Mouse (Mus musculus) ovary, postnatal 14 days (tissue): ENCODE measurements around the gene Eif4g1.
A peak's percentile ranks its signal among the peaks of the same experiment; 100 is the strongest.

Experiments
- DNase-seq: peaks from one replicate; pipeline ENCODE4 v3.0.0; 2022; ENCODE audit warnings: low spot score

Gene Eif4g1

DNA sequence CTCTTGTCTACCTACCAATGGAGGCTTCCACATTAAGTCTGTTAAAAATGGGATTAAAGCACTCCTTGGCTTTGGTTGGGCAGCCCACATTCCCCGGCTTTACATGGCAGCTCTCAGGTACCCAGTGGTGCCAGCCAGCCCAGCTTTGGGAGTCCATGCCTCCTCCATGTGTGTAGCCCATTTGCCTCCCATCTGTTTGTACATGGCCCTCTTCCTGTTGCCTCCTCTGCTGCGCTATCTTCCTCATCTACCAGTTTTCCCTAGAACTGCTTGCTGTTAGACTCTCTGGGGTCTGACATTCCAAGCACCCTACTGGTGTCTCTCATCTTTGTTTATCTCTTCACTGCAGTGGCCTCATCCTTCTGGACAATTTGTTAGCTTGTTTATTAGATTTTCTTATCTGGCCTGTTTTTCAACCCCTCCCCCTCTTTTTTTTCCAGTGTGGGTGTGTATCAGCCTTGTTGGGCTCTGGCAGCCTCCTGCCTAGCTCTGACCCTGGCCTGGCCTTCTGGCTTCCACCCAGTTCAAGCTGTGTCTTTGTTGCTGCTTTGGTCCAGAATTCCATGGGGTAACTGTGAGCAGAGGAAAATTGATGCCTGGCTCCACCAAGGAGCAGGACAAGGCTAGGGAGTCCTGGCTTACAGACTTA, 38.4 kb downstream of the Eif4g1 start:
- DNase-seq, result no peak

- no peak for DNase-seq
Measured at GRCm38 (mm10) chr16:20708220-20708938, 40.3 kb downstream of the Eif4g1 start.

DNA sequence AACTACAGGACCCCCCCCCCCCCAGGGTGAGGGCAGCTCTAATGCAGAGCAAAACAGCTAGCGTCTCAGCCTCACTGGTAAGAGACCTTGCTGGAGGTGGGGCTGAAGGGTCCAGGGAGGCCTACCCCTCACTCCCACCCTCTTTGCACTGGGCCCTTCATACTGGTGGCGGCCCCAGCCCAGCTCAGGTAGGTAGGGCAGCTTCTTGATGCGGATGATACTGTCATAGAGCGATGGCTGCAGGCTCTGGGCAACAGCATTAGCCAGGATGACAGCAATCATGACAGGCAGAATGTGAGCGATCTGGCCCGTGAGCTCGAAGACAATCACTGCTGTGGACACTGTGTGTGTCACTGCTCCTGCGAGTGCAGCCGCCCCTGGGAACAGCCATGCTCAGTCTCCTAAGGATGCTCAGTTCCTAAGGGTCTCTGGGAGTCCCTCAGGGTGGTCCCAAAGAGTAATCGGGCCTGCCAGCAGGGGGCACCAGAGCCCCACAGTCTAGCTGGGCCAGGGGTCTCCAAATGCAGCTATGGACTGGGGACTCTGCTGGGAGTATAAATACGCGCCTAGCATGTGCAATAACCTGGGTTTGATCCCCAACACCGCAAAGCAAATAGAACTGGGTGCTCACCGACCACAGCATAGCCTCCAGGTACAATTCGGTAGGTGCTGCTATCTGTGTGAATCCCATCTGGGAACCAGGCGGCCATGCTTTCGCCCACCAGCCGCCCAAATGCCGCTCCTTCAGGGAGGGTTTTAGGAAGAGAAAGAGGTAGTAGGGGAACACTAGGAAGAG, 41.0 kb downstream of the Eif4g1 start:
- no peak for DNase-seq

- DNase-seq, result no peak
Measured at GRCm38 (mm10) chr16:20710370-20710769, 42.3 kb downstream of the Eif4g1 start.

DNA sequence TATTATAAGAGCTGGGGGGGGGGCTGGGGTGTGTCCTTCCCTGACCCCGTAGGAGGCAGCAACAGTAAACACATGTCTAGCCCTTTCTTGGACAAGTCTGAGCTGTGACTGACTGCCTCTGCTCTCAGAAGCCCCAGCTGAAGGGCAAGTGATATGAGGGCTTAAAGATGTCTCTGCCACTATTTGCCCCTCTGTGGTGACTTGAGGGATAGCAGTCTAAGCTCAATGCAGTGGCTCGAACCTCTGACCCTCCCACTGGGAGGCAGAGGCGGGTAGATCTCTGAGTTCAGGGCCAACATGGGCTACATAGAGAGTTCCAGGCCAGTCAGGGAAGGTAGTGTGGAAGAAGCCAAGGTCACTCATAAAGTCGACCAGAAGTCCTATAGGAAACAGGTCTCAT, 42.7 kb downstream of the Eif4g1 start:
- no peak for DNase-seq

- DNase-seq, result no peak
Measured at GRCm38 (mm10) chr16:20712190-20712589, 44.1 kb downstream of the Eif4g1 start.

DNA sequence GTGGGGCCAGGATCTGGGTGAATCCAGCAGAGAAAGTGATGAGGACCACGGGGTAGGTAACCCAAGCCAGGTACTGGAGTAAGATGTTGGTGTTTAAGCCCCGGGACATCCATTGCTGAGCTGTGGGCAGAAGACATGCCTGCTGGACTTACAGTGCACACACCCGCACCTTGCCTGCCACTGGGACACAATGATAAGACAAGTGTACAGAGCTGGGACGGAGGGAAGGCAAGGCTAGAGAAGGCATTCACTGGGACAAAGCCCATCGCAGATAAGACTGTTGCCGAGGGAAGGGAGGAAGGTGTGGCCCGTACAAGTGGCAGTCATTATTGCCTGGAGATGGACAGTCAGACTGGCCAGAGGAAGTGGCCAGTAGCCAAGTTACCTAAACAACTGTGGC, 44.8 kb downstream of the Eif4g1 start:
- no peak for DNase-seq

GRCm38 (mm10) chr16:20714307-20715080, 46.4 kb downstream of the Eif4g1 start:
- no peak for DNase-seq

GRCm38 (mm10) chr16:20715161-20715560, 47.0 kb downstream of the Eif4g1 start:
- DNase-seq, result no peak

DNA sequence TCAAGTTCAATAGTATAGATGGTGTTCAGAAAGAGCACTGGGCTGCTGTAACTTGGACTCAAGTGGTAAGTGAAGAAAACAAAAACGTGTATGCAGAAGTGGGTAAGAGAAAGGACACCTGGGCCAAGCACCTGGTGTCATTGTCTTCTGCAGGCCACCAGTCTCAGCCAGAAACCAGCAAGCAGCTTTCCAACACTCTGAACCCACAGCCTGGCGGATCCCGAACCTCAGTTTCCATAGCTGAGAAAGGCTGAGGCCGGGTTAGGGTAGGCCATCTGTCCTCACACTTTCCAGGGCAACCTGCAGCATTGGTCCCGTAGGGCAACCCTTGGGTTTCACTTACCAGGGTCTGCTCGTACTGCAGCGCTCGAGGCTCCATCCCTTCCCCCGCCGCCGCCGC, 47.5 kb downstream of the Eif4g1 start:
- DNase-seq, result no peak

DNA sequence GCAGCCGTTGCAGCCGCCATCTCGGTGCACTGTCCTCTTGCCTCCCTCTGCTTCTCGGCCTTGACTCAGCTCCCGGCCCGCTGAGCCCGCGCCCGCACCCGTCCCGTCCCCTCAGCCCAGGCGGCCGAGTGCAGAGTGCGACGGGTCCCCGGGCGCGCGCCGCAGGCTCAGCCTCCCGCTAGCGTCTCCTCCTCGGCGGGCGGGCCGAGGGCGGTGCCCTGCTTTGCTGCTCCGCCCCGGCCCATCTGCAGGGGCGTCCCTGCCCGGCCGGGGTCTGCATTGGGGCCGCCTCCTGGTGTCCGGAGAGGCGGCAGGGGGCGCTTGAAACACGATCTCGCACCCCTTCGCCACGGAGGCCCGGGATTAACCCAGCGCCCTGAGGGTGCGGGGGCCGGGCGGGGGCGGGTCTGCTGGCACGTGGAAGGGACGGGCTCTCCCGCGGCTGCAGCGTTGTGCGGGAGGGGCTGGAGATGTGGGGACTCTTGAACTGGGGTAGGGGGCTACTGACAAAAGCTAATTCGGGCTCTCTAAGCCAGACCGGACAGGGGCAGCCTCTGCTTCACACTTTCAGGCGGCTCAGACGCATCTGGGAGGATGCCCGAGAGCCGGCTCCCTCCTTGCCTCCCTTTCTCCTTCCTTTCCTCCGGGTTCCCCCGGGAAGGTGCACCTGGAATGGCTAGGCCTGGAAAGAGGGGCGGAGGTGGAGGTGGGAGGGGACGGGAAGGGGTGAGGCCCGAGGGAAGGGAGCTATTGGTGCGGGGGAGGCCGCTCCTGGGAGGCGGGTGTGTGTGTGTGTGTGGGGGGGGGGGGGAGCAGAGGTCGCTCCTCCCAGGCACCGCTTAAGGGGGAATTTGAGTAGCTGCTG, 48.1 kb downstream of the Eif4g1 start:
- peak; percentile 70 for DNase-seq

DNA sequence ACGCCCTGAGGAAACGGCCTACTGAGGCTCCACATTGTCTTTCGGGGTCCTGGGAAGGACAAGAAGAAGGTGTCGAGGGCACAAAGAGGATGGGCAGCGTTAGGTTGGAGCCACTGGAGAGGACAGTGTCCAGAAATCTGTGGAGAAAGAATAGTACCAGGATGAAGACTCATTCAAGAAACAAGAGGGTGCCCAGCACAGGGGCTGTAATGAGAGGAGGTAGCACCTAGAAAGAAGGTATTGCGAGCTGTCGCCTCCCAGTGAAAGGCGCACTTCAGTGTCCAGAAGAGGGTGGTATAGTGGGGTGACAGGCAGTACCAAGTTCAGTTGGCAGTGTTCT, 48.7 kb downstream of the Eif4g1 start:
- DNase-seq, result no peak

GRCm38 (mm10) chr16:20717181-20717977, 49.3 kb downstream of the Eif4g1 start, which contains the start of the genes Polr2h and Clcn2:
Polr2h (plus strand) TSS chr16:20717665.
Clcn2 (minus strand) TSS chr16:20717746.
- peak; percentile 97 for DNase-seq

- no peak for DNase-seq
Measured at GRCm38 (mm10) chr16:20717978-20718670, 50.0 kb downstream of the Eif4g1 start.

DNA sequence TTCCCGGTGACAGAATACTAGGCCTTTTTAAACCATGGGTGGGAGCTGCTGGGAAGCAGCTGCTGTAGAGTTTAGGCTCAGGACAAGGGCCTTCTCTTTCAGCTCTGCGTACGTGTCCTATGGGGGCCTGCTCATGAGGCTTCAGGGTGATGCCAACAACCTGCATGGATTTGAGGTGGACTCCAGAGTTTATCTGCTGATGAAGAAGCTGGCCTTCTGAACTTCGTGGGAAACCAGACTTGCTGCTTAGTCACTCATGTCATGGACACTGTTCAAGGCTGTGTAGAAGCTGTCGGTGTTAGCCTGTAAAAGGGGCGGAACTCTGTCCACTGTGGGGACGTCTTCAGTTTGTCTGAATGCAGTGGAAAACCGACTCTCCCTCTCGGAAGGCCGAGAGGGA, 53.7 kb downstream of the Eif4g1 start:
- DNase-seq, result no peak

DNA sequence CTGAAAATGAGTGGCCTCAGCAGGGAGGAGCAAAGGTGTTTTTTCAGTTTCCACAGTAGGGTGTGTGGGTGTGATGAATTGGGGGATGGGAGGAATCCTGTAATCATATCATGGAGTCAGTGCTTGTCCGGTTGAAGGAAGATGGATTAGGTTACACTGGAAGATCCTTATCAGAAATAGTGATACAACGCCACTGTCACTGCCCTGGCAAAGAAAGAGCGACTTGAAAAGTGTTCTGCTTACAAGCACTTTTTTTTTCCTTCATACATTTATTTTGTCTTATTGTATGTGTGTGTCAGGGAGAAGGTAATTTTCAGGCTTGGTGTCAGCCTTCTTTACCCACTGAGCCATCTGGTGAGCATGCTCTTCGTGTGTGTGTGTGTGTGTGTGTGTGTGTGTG, 54.6 kb downstream of the Eif4g1 start:
- DNase-seq, result no peak

DNA sequence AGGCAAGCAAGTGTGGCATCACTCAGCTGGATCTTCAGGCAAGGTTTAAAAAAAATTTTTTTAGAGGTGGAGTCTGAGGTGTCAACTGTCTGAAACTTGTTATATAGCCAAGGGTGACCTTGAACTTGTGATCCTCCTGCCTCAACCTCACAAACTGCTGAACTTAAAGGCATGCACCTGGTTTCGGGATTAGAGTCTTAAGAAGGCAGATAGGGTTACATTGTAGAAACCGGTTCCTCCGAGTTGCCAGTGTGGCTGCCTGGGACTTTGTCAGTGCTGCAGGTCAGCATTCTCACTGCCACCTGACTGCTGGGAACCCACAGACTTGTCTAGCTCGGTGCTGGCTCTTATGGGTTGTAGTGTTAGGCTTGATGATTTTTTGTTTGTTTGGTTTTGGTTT, 55.1 kb downstream of the Eif4g1 start:
- DNase-seq, result no peak

DNA sequence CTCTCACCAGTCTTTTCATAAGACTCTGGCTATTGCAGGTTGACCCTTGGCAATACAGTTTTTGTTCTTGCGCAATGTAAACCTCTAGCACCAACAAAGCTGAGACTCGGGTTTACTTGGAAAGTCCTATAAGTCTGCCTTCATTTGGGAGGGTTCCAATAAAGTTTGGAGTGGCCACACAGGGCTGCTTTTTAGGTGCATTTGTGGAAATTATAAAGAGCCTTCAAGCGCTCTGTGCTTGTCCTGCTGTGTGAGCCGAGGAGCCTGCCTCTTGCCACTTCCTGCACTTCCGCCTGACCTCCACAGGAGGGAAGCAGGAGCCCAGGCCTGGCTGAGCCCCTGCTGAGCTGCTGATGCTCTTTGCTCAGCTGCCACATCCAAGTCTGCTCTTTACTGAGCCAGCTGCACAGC, 56.2 kb downstream of the Eif4g1 start:
- DNase-seq, result peak; percentile 52

DNA sequence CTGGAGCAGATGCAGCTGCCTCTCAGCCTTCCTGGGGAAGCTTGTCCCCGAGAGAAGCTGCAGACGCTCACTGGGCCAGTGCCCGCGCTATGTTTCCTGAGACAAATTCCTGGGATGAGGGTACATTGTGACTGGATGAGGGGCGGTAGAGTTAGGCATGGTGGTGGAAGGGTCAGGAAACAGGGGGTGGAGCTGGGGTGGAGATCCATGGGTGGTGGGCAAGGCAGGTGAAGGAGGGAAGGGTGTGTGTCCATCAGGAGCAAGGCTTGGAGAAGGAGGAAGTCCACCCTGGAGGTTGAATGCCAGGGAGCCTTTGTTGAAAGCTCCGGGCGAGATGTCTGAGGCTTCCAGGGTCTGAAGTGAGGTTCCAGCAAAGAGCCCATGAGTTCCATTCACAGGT, 57.2 kb downstream of the Eif4g1 start:
- no peak for DNase-seq

DNA sequence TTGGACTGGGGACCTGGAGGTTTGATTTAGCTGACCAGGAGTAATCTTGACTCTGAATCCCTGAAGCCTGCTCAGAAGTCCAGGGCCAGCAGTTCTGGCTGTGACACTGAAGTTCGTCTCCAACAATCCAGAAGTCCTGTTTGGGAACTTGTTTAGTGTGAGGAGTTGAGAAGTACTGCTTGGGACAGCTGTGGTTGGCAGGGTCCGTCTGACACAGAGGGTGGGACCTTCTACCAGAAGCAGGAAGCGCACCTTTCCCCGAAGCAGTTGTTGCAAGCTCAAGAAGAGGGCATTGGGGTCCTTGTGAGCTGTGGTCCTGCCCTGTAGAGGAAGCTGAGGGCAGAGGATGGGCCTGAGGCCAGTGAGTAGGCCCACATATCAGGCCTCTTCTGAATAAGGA, 57.6 kb downstream of the Eif4g1 start:
- DNase-seq, result no peak
